Mouse (Mus musculus): ENCODE results near the gene Unc45b. TPM values are rescaled to one million over a fixed set of nuclear protein-coding genes. Genes with fewer than 3 reads are reported as not detected.
A peak's percentile ranks its signal among the peaks of the same experiment; 100 is the strongest.

Gene Unc45b
- polyA plus RNA-seq, 1 experiment from 2014 or later = 18.9 TPM

DNA sequence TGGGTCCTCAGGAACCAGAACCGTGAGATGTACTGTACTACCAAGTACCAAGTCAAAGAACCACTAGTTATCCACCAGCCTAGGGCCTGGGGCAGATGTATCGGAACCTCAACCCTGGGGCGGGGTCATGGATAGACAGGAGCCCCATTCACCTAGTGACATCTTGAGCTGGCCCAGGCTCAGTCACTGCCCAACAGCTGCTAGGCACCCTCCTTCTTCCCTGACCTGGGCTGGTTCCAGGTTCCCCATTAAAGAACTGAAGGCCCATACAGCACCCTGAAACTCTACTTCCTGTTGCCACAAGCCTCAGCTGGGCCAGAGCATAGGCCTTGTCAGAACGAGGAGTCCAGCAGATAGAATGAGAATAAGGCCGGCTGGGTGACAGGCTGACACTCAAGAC is 10.6 kb upstream of the Unc45b start:
- H3K4me1 ChIP-seq = no peaks in the 10 kb centered on the region
- H3K27ac ChIP-seq (replicated peaks) = no peak overlapping the region
- H3K4me2 ChIP-seq (replicated peaks) = no peak overlapping the region
- 90% methylated on average over 5 of the region's 5 CpGs for WGBS
- no peak overlapping the region for H3K9ac ChIP-seq
- ATAC-seq (ENCODE audit: insufficient number of reproducible peaks, low FRiP score, low TSS enrichment, low read depth) = no peak
- H3K4me3 ChIP-seq (replicated peaks) = no peak overlapping the region
- no peaks in the 10 kb centered on the region for H3K9me3 ChIP-seq (replicated peaks)
- H3K27me3 ChIP-seq = no peaks in the 10 kb centered on the region
- H3K36me3 ChIP-seq = peaks cover 50% of the 10 kb centered on the region

DNA sequence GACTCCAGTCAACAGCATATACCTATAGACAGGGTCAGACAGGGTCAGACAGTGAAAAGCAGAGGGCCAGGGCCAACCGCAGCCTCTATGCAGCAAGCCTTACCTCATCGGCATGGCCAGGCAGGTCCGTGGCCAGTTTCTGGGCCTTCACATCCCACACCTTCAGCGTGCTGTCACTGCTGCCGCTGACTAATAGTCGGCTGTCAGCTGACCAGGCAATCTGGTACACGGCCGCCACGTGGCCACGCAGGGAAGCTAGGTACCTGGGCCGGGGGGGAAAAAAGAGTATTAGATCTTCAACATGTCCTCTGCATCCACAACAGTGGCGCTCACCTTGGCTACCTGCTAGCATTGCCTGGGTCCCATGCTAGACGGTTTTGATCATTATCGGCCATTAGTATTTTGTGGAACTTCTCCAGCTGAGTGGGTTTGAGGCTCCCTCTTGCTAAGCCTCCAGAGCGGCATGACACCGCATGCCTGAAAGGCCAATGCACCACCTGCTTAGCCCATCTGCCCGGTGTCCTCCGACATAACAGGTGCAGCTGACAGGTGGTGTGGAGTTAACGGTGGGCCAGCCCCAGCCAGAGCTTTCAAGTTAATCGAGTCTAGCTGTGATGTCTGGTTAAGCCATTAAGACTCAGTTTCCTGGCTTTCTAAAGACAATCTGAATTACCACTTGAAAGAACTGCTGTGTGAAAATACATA is 8.6 kb upstream of the Unc45b start:
- H3K4me3 ChIP-seq (replicated peaks) = no peak overlapping the region
- H3K9me3 ChIP-seq (replicated peaks) = no peaks in the 10 kb centered on the region
- no peak for ATAC-seq (ENCODE audit: insufficient number of reproducible peaks, low FRiP score, low TSS enrichment, low read depth)
- no peak overlapping the region for H3K9ac ChIP-seq
- H3K4me1 ChIP-seq = no peaks in the 10 kb centered on the region
- 88% methylated on average over 20 of the region's 20 CpGs for WGBS
- H3K36me3 ChIP-seq = peaks cover 69% of the 10 kb centered on the region
- H3K27ac ChIP-seq (replicated peaks) = no peak overlapping the region
- no peaks in the 10 kb centered on the region for H3K27me3 ChIP-seq
- H3K4me2 ChIP-seq (replicated peaks) = no peak overlapping the region

DNA sequence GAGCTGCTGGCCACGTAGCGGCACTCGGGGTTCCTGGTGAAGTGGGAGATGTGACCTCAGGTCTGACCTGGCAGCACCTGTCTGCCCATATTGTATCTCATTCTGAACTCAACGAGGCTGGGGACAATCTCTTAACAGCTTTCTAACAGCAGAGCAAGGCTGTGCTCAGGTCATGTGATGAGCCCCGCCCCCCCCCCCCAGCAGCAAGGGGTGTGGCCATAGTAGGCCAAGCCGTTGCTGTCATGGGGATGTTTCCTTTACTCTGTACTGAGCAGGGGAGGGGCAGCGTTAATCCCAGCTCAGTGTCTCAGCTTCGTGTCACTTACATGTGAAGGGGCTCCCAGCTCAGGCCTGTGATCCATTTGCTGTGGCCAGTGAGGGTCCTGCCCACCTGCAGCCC is 5.4 kb upstream of the Unc45b start:
- no peak for ATAC-seq (ENCODE audit: insufficient number of reproducible peaks, low FRiP score, low TSS enrichment, low read depth)
- H3K4me1 ChIP-seq = peaks cover 10% of the 10 kb centered on the region
- peaks cover 67% of the 10 kb centered on the region for H3K36me3 ChIP-seq
- H3K27ac ChIP-seq (replicated peaks) = no peak overlapping the region
- no peak overlapping the region for H3K9ac ChIP-seq
- H3K9me3 ChIP-seq (replicated peaks) = no peaks in the 10 kb centered on the region
- 60% methylated on average over 8 of the region's 8 CpGs for WGBS
- no peak overlapping the region for H3K4me2 ChIP-seq (replicated peaks)
- no peaks in the 10 kb centered on the region for H3K27me3 ChIP-seq
- no peak overlapping the region for H3K4me3 ChIP-seq (replicated peaks)

DNA sequence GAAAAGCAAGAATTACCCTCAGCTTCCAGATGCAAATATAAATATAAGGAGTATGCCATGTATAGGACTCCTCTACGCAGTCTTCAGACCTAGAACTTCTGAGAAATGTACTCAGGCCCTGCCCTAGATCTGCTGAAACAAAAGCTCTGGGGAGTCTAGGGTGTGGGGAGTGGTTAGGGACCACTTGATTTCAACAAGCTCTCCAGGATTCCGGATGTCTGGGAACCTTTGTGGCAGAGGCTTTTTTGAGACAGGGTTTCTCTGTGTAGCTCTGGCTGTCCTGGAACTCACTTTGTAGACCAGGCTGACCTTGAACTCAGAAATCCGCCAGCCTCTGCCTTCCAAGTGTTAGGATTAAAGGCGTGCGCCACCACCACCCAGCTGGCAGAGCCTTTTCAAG is 4.5 kb upstream of the Unc45b start:
- 90% methylated on average over 5 of the region's 5 CpGs for WGBS
- H3K36me3 ChIP-seq = peaks cover 59% of the 10 kb centered on the region
- H3K4me3 ChIP-seq (replicated peaks) = no peak overlapping the region
- no peaks in the 10 kb centered on the region for H3K9me3 ChIP-seq (replicated peaks)
- no peaks in the 10 kb centered on the region for H3K27me3 ChIP-seq
- no peak overlapping the region for H3K27ac ChIP-seq (replicated peaks)
- no peak overlapping the region for H3K4me2 ChIP-seq (replicated peaks)
- no peak overlapping the region for H3K9ac ChIP-seq
- no peak for ATAC-seq (ENCODE audit: insufficient number of reproducible peaks, low FRiP score, low TSS enrichment, low read depth)
- peaks cover 10% of the 10 kb centered on the region for H3K4me1 ChIP-seq

DNA sequence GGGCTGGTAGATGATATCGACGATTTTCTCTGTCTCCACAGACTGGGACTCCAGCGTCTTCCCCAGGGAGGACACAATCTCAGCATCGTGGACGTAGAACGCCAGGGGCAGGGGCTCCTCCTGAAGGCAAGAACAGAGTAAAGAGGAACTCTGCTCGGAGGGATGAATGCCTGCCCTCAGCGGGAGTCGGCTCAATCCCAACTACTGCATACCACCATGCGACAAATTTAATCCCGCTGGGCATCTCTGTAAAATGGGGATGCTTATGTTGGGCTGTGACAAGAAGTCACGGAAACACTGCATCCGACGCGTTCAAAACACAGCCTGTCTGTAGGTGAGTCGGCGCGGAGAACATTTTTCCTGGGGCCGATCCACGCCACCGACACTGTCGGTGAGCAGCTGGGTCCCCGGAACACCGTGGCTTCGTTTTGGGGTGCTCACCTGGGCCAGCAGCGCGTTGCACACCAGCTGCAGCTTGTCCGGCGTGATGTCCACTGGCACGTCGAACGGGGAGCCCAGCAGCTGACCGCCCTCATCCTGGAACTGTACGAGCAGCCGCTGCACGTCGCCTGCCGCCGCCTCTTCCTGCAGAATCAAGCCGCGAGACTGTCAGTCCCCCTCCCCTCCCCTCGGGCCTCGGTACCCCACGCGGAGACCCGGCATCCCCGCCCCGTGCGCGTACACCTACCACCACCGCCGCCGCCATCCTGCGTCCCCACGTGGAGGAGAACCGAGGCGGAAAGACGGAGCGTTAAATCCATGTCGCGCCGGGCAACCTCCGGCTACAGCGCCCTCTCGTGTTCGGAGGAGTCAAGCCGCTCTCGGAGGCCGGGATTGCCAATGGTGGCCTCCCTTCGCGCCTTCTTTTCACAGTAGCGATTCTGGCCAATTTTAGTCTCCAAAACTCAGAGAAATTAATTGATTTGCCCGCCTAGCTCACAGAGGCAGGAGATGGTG is 2.4 kb upstream of the Unc45b start, which contains the start of gene Nle1:
TSS of gene Nle1 (minus strand) at position 761 of the 957 bp plus-strand sequence.
- Histone ChIP-seq H3K36me3 (peaks cover 37% of the 10 kb centered on the region), H3K4me2 (replicated peaks) (peak within 1 kb of the TSS; percentile 86), H3K4me3 (replicated peaks) (peak within 1 kb of the TSS; percentile 82), H3K27me3 (no peaks in the 10 kb centered on the region), H3K9me3 (replicated peaks) (no peaks in the 10 kb centered on the region), H3K27ac (replicated peaks) (no peak within 1 kb of the TSS), H3K4me1 (peaks cover 10% of the 10 kb centered on the region), H3K9ac (peak within 1 kb of the TSS; percentile 62)
- 1% methylated on average over 73 of the region's 73 CpGs for WGBS
- ATAC-seq (ENCODE audit: insufficient number of reproducible peaks, low FRiP score, low TSS enrichment, low read depth) = peak; percentile 53; the same call in 1 of the 2 replicates

DNA sequence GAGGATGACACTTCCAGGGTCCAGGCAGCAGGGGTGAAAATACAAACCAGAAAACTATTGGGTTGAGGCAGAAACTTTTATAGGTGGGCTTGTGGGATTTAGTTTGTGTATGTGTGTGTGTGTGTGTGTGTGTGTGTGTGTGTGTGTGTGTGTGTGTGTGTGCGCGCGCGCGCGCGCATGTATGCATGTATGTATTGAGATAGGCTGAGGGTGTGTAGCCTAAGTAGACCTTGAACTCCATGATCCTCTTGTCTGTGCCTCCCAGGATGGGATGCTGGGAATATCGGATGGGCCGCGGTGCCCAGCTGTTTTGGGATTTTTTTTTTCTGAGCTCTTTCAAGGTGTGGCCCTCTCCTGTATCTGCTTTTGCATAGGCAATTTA is 1.8 kb upstream of the Unc45b start:
- H3K27ac ChIP-seq (replicated peaks) = no peak overlapping the region
- peak overlapping the region; percentile 86 for H3K4me2 ChIP-seq (replicated peaks)
- no peak for ATAC-seq (ENCODE audit: insufficient number of reproducible peaks, low FRiP score, low TSS enrichment, low read depth)
- H3K9ac ChIP-seq = no peak overlapping the region; the same call in 1 of the 2 replicates
- 48% methylated on average over 10 of the region's 10 CpGs for WGBS
- peaks cover 10% of the 10 kb centered on the region for H3K4me1 ChIP-seq
- H3K4me3 ChIP-seq (replicated peaks) = peak overlapping the region; percentile 82
- peaks cover 31% of the 10 kb centered on the region for H3K36me3 ChIP-seq
- no peaks in the 10 kb centered on the region for H3K9me3 ChIP-seq (replicated peaks)
- no peaks in the 10 kb centered on the region; the same call in 1 of the 2 replicates for H3K27me3 ChIP-seq

DNA sequence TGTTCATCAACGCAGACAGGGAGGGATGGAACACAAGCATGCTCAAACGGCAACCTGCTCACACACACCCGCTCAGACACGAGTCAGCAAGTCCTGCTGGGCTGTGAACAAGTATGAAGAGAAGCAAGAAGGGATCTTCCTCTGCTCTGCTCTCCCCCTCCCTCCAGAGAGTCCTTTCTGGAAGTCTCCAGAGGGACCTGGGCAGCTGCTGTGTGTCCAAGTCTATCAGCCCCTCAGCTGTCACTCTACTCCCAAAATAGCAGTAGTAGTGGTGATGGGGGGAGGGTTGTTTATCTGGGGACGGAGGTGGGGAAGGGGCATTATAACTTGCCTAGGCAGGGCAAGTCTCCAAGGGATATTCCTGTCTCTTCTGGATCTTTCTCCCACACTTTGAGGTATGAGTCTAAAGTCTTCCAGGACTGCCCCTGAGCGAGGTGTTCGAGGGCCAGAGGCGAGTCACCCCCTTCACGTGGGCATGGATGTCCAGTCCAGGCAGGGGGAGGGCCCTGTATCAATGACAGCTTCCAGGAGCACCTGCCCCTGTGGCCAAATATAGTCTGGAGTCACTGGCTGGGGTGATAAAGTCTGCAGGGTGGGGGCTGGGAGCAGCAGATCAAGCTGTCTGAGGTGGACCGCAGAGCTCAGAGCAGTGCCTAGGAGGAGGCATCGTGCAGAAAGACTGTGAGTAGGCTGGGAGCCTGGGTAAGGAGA is 484 bp downstream of the Unc45b start:
- peaks cover 10% of the 10 kb centered on the region for H3K4me1 ChIP-seq
- H3K9me3 ChIP-seq (replicated peaks) = no peaks in the 10 kb centered on the region
- no peak overlapping the region for H3K4me2 ChIP-seq (replicated peaks)
- 75% methylated on average over 11 of the region's 11 CpGs for WGBS
- H3K4me3 ChIP-seq (replicated peaks) = no peak overlapping the region
- no peaks in the 10 kb centered on the region; the same call in 1 of the 2 replicates for H3K27me3 ChIP-seq
- 0 out of 2 replicates have a peak, but pooled peaks have one; percentile 56 for ATAC-seq (ENCODE audit: insufficient number of reproducible peaks, low FRiP score, low TSS enrichment, low read depth)
- no peak overlapping the region for H3K9ac ChIP-seq
- H3K36me3 ChIP-seq = peaks cover 8% of the 10 kb centered on the region
- no peak overlapping the region for H3K27ac ChIP-seq (replicated peaks)

DNA sequence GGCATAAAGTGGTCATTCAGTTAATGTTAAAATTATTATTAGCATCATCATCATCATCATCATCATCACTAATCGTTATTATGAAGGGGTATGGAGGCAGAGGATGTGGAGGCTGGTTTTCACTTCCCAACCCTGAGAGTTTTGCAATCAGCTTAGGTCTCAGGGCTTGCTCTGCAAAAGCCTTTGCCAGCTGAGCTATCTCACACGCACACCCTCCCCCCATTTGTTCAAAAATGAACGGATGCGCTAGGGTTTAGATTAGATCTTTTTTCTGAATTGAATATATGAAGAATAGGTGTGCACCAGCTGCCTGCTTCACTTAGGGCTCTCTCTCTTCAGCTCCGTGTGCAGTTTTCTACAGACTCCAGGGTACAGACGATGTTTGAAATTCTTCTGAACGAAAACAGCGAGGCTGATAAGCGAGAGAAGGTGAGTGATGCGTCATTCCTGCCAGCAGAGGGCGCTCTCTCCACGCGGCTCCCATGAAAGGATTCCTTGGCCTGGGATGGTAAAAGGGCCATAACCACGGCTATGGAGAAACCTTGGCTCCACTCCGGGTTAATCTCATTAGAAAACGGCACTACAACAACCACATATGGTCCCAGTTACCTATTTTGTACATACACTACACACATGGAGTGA is 4.5 kb downstream of the Unc45b start:
- H3K4me1 ChIP-seq = no peaks in the 10 kb centered on the region
- no peak overlapping the region for H3K9ac ChIP-seq
- no peaks in the 10 kb centered on the region for H3K36me3 ChIP-seq
- H3K27me3 ChIP-seq = peaks cover 9% of the 10 kb centered on the region
- 10% methylated on average over 16 of the region's 16 CpGs for WGBS
- no peaks in the 10 kb centered on the region for H3K9me3 ChIP-seq (replicated peaks)
- peak overlapping the region; percentile 29; the same call in 1 of the 2 replicates for H3K4me2 ChIP-seq (replicated peaks)
- no peak overlapping the region for H3K27ac ChIP-seq (replicated peaks)
- no peak for ATAC-seq (ENCODE audit: insufficient number of reproducible peaks, low FRiP score, low TSS enrichment, low read depth)
- no peak overlapping the region for H3K4me3 ChIP-seq (replicated peaks)

DNA sequence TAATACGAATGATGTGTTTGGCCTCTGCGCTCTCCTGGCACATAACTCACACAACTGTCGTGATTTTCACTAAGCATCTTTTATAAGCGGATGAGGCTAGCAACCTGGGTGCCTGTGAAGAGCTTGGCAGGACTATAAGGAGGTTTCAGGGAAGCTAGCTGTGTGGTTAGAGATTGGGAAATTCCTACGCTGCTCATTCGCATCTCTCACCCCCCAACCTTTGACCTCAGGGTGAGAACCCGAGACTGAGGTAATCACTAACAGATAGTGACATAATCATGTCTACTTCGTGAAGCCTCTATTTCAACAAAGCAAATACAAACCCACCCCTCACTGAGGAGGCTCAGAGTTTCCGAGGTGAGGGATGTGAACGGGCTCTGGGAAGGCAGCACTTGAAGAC is 10.4 kb downstream of the Unc45b start:
- Histone ChIP-seq H3K4me2 (replicated peaks) (no peak overlapping the region), H3K27me3 (peaks cover 32% of the 10 kb centered on the region), H3K36me3 (no peaks in the 10 kb centered on the region), H3K27ac (replicated peaks) (no peak overlapping the region), H3K9me3 (replicated peaks) (no peaks in the 10 kb centered on the region), H3K9ac (no peak overlapping the region), H3K4me1 (no peaks in the 10 kb centered on the region), H3K4me3 (replicated peaks) (no peak overlapping the region)
- 42% methylated on average over 10 of the region's 10 CpGs for WGBS
- ATAC-seq (ENCODE audit: insufficient number of reproducible peaks, low FRiP score, low TSS enrichment, low read depth) = no peak

DNA sequence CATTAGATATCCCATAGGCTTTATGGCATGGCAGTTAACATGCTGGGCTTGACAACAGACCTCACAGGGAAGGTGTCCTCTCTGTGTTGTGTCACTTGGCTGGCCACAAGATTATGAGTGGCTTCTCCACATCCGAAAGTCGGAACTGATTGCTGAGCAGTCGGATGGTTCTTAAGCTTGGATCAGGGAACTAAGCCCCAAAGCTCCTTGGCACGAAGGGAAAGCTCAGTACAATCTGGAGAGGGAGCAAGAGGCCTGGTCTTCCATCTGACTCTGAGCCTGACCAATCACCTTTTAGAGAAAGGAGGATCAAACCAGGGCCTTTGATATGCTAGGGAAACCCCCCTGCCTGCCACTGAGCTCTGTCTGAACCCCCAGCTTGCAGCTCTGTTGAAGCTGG is 11.3 kb downstream of the Unc45b start:
- H3K36me3 ChIP-seq = no peaks in the 10 kb centered on the region
- H3K9ac ChIP-seq = no peak overlapping the region
- no peak overlapping the region for H3K4me3 ChIP-seq (replicated peaks)
- no peak for ATAC-seq (ENCODE audit: insufficient number of reproducible peaks, low FRiP score, low TSS enrichment, low read depth)
- no peaks in the 10 kb centered on the region for H3K4me1 ChIP-seq
- peaks cover 40% of the 10 kb centered on the region for H3K27me3 ChIP-seq
- H3K9me3 ChIP-seq (replicated peaks) = no peaks in the 10 kb centered on the region
- WGBS = 69% methylated on average over 4 of the region's 4 CpGs
- H3K4me2 ChIP-seq (replicated peaks) = no peak overlapping the region
- H3K27ac ChIP-seq (replicated peaks) = no peak overlapping the region
